Mouse (Mus musculus): Measurements from ENCODE around the gene Tespa1. TPM values are rescaled to one million over a fixed set of nuclear protein-coding genes. Genes with fewer than 3 reads are reported as not detected.
"Not testable (repeated sequence)": the region's sequence is repeated elsewhere in the genome, so short reads cannot be mapped to it uniquely, and the experiment has no call there.

The Tespa1 gene
- polyA plus RNA-seq, 2 experiments: 1.8 to 2.3 TPM

DNA sequence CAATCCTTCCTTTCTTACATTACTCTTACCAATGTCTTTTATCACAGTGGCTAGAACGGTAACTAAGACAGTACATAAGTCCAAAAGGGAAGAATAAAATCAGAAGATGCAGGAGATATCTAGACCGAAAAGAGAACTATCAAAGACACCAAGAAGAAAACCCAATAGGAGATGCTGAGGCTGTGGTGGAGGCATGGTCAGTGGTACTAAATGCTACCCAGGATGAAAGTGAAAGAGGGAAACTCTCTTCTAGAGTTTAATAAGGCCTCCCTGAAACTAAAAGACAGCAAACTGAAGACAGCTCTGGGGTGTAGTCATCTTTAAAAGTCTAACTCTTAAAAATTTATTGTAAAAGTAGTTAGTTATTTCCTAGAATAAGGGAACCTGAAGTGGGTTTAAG lies 2.0 kb upstream of the Tespa1 start:
- TF ChIP-seq POLR2A (IDR thresholded peaks at IDR 0.05; ENCODE audit: borderline replicate concordance, extremely low read depth, insufficient read depth, insufficient read length): no peak
- no peaks in the 10 kb centered on the region for H3K36me3 ChIP-seq (ENCODE audit: control insufficient read depth, insufficient read depth, low read length)
- no peak overlapping the region for H3K4me2 ChIP-seq (replicated peaks; ENCODE audit: low read depth, low read length, severe bottlenecking)
- no peak overlapping the region for H3K9ac ChIP-seq (ENCODE audit: low read depth, low read length, severe bottlenecking)
- no peaks in the 10 kb centered on the region for H3K27me3 ChIP-seq (ENCODE audit: control insufficient read depth, insufficient read depth, low read length)
- H3K4me3 ChIP-seq (replicated peaks; ENCODE audit: low read length): no peak overlapping the region
- DNase-seq (ENCODE audit: low spot score): no peak
- H3K27ac ChIP-seq (replicated peaks; ENCODE audit: low read depth, low read length): no peak overlapping the region
- H3K4me1 ChIP-seq (ENCODE audit: control insufficient read depth, insufficient read depth, low read length): no peaks in the 10 kb centered on the region
- 91% methylated on average over 2 of the region's 2 CpGs for WGBS
- no peaks in the 10 kb centered on the region for H3K9me3 ChIP-seq (ENCODE audit: control insufficient read depth, low read length)
- no peak for ATAC-seq (ENCODE audit: low FRiP score, low read depth)

DNA sequence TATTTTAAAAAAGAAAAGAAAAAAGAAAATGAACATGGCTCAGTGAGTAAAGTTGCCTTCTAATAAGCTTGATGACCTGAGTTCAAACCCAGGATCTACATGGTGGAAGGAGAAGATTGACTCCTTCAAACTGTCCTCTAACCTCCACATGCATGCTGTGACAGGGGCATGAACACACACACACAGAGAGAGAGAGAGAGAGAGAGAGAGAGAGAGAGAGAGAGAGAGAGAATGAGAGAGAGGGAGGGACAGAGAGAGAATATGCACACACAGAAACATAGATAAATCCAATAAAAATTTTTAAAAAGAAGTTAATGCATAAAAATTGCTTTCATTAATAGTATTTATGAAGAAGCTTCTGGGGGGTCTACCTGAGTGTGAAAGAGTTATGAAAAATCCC lies 608 bp upstream of the Tespa1 start:
- Histone ChIP-seq H3K9ac (ENCODE audit: low read depth, low read length, severe bottlenecking) (no peak overlapping the region), H3K4me2 (replicated peaks; ENCODE audit: low read depth, low read length, severe bottlenecking) (no peak overlapping the region), H3K27ac (replicated peaks; ENCODE audit: low read depth, low read length) (no peak overlapping the region), H3K4me3 (replicated peaks; ENCODE audit: low read length) (no peak overlapping the region), H3K27me3 (ENCODE audit: control insufficient read depth, insufficient read depth, low read length) (no peaks in the 10 kb centered on the region), H3K4me1 (ENCODE audit: control insufficient read depth, insufficient read depth, low read length) (no peaks in the 10 kb centered on the region), H3K9me3 (ENCODE audit: control insufficient read depth, low read length) (no peaks in the 10 kb centered on the region), H3K36me3 (ENCODE audit: control insufficient read depth, insufficient read depth, low read length) (no peaks in the 10 kb centered on the region)
- DNase-seq (ENCODE audit: low spot score) (no peak), ATAC-seq (ENCODE audit: low FRiP score, low read depth) (no peak)
- TF ChIP-seq POLR2A (IDR thresholded peaks at IDR 0.05; ENCODE audit: borderline replicate concordance, extremely low read depth, insufficient read depth, insufficient read length): no peak

DNA sequence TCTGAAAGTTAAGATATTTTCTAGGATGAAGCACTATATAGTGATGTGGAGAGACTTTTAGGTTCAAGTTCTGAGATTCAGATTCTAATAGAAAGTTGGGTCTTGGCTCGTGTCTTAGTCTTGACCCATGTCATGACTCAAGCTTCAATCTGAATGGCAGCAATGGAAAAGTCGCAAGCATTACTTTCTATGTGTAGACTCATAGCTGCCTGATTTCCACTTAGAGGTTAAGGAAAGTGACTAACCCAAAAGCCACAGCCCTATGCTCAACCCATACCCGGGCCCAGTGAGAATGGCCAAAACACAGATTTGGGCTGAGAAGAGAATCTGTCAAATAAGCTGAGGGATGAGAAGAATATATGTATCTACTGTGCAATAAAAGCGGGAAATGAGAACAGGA lies 1.6 kb downstream of the Tespa1 start:
- WGBS: 86% methylated on average over 4 of the region's 4 CpGs
- Histone ChIP-seq H3K9ac (ENCODE audit: low read depth, low read length, severe bottlenecking) (no peak overlapping the region), H3K4me3 (replicated peaks; ENCODE audit: low read length) (no peak overlapping the region), H3K9me3 (ENCODE audit: control insufficient read depth, low read length) (no peaks in the 10 kb centered on the region), H3K36me3 (ENCODE audit: control insufficient read depth, insufficient read depth, low read length) (no peaks in the 10 kb centered on the region), H3K27me3 (ENCODE audit: control insufficient read depth, insufficient read depth, low read length) (no peaks in the 10 kb centered on the region), H3K27ac (replicated peaks; ENCODE audit: low read depth, low read length) (no peak overlapping the region), H3K4me2 (replicated peaks; ENCODE audit: low read depth, low read length, severe bottlenecking) (no peak overlapping the region), H3K4me1 (ENCODE audit: control insufficient read depth, insufficient read depth, low read length) (no peaks in the 10 kb centered on the region)
- DNase-seq (ENCODE audit: low spot score) (no peak), ATAC-seq (ENCODE audit: low FRiP score, low read depth) (no peak)
- TF ChIP-seq POLR2A (IDR thresholded peaks at IDR 0.05; ENCODE audit: borderline replicate concordance, extremely low read depth, insufficient read depth, insufficient read length): no peak

DNA sequence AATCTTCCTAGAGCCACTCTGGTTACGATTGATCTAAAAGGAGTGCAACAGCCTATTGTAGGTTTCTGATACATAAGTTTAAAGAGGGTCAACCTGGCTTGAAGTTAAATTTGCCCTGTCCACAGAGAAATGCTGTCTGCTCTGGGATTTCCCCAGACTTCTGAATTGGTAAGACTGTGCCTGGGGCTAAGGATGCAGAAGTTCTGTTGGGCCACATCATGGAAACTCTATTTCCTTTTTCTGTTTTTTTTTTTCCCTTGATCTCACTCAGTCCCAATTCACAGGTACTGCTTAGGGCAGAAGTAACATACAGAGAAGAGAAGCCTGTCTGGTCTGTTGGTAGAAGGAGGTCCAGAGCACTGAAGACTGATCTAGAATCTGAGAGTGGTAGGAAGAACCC lies 8.0 kb downstream of the Tespa1 start:
- WGBS: 89% methylated on average over 1 of the region's 1 CpGs

DNA sequence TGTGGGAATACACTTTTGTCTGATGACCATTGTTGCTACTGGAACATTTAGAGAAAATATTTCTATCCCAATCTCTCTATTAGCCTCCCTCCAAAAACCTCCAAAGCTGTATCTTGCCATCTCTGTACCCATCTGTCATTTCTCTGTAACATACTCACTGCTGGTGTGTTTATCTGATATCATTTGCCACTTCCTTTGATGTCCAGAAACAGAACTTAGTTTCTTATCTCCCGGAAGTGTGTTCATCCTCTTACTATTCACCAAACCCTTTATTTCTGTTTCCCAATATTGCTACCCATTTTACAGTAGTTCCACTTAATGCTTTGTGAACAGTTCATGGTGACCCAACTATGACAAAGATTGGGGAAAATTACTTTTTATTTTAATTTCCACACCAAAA lies 13.7 kb downstream of the Tespa1 start:
- H3K9ac ChIP-seq (ENCODE audit: low read depth, low read length, severe bottlenecking): no peak overlapping the region
- no peak for DNase-seq (ENCODE audit: low spot score)
- H3K4me3 ChIP-seq (replicated peaks; ENCODE audit: low read length): no peak overlapping the region
- TF ChIP-seq POLR2A (IDR thresholded peaks at IDR 0.05; ENCODE audit: borderline replicate concordance, extremely low read depth, insufficient read depth, insufficient read length): no peak
- H3K4me2 ChIP-seq (replicated peaks; ENCODE audit: low read depth, low read length, severe bottlenecking): no peak overlapping the region
- no peak for ATAC-seq (ENCODE audit: low FRiP score, low read depth)
- no peaks in the 10 kb centered on the region for H3K4me1 ChIP-seq (ENCODE audit: control insufficient read depth, insufficient read depth, low read length)
- H3K27me3 ChIP-seq (ENCODE audit: control insufficient read depth, insufficient read depth, low read length): no peaks in the 10 kb centered on the region
- no peaks in the 10 kb centered on the region for H3K9me3 ChIP-seq (ENCODE audit: control insufficient read depth, low read length)
- H3K27ac ChIP-seq (replicated peaks; ENCODE audit: low read depth, low read length): no peak overlapping the region
- no peaks in the 10 kb centered on the region for H3K36me3 ChIP-seq (ENCODE audit: control insufficient read depth, insufficient read depth, low read length)
- WGBS: 80% methylated on average over 1 of the region's 1 CpGs

More for the DNA sequence above, 8.0 kb downstream of the Tespa1 start:
- Histone ChIP-seq H3K4me2 (replicated peaks; ENCODE audit: low read depth, low read length, severe bottlenecking) (no peak overlapping the region), H3K4me3 (replicated peaks; ENCODE audit: low read length) (no peak overlapping the region), H3K4me1 (ENCODE audit: control insufficient read depth, insufficient read depth, low read length) (no peaks in the 10 kb centered on the region), H3K9ac (ENCODE audit: low read depth, low read length, severe bottlenecking) (no peak overlapping the region), H3K9me3 (ENCODE audit: control insufficient read depth, low read length) (no peaks in the 10 kb centered on the region), H3K27me3 (ENCODE audit: control insufficient read depth, insufficient read depth, low read length) (no peaks in the 10 kb centered on the region), H3K27ac (replicated peaks; ENCODE audit: low read depth, low read length) (no peak overlapping the region), H3K36me3 (ENCODE audit: control insufficient read depth, insufficient read depth, low read length) (no peaks in the 10 kb centered on the region)
- no peak for DNase-seq (ENCODE audit: low spot score)
- TF ChIP-seq POLR2A (IDR thresholded peaks at IDR 0.05; ENCODE audit: borderline replicate concordance, extremely low read depth, insufficient read depth, insufficient read length): no peak
- no peak for ATAC-seq (ENCODE audit: low FRiP score, low read depth)

DNA sequence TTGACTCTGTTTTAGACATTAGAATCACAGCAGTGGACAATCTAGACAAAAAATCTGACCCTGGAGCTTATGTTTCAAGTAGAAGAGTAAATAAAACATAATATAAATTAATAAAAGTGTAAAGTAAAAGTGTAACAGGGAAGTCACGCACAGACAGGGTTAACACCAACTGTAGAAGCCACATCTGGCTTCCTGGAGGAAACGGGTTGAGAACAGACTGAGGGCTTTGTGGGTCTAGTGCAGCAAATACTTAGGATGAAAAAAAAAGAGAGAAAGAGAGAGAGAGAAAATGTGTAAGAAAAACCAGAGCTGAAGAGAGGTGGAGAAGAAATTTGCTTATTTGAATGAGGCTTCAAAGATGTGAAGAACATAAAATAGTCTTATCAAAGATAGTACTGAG lies 14.9 kb downstream of the Tespa1 start:
- Histone ChIP-seq H3K4me3 (replicated peaks; ENCODE audit: low read length) (no peak overlapping the region), H3K36me3 (ENCODE audit: control insufficient read depth, insufficient read depth, low read length) (no peaks in the 10 kb centered on the region), H3K27me3 (ENCODE audit: control insufficient read depth, insufficient read depth, low read length) (no peaks in the 10 kb centered on the region), H3K4me1 (ENCODE audit: control insufficient read depth, insufficient read depth, low read length) (no peaks in the 10 kb centered on the region), H3K27ac (replicated peaks; ENCODE audit: low read depth, low read length) (no peak overlapping the region), H3K4me2 (replicated peaks; ENCODE audit: low read depth, low read length, severe bottlenecking) (no peak overlapping the region), H3K9ac (ENCODE audit: low read depth, low read length, severe bottlenecking) (no peak overlapping the region), H3K9me3 (ENCODE audit: control insufficient read depth, low read length) (no peaks in the 10 kb centered on the region)
- WGBS: 58% methylated on average over 2 of the region's 2 CpGs
- no peak for TF ChIP-seq POLR2A (IDR thresholded peaks at IDR 0.05; ENCODE audit: borderline replicate concordance, extremely low read depth, insufficient read depth, insufficient read length)
- ATAC-seq (ENCODE audit: low FRiP score, low read depth): no peak
- DNase-seq (ENCODE audit: low spot score): no peak

DNA sequence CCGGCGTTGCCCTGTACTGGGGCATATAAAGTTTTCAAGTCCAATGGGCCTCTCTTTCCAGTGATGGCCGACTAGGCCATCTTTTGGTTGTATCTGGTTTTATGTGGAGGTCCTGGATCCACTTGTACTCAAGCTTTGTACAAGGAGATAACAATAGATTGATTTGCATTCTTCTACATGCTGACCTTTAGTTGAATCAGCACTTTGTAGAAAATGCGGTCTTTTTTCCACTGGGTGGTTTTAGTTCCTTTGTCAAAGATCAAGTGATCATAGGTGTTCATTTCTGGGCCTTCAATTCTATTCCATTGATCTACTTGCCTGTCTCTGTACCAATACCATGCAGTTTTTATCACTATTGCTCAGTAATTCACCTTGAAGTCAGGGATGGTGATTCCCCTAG lies 17.4 kb downstream of the Tespa1 start:
- not testable (repeated sequence) for H3K4me2 ChIP-seq (replicated peaks; ENCODE audit: low read depth, low read length, severe bottlenecking); H3K9me3 ChIP-seq (ENCODE audit: control insufficient read depth, low read length); H3K36me3 ChIP-seq (ENCODE audit: control insufficient read depth, insufficient read depth, low read length); H3K9ac ChIP-seq (ENCODE audit: low read depth, low read length, severe bottlenecking); ATAC-seq (ENCODE audit: low FRiP score, low read depth); DNase-seq (ENCODE audit: low spot score); H3K4me3 ChIP-seq (replicated peaks; ENCODE audit: low read length); H3K27ac ChIP-seq (replicated peaks; ENCODE audit: low read depth, low read length); H3K4me1 ChIP-seq (ENCODE audit: control insufficient read depth, insufficient read depth, low read length); H3K27me3 ChIP-seq (ENCODE audit: control insufficient read depth, insufficient read depth, low read length)
- WGBS: 87% methylated on average over 4 of the region's 4 CpGs

Measured in limb, embryonic 14.5 days (tissue).